Mouse (Mus musculus): Measurements from ENCODE around the gene Kcnj6.
A peak's percentile ranks its signal among the peaks of the same experiment; 100 is the strongest.

The Kcnj6 gene

GRCm38 (mm10) chr16:94997340-94997849, at the start of gene Kcnj6:
Gene Kcnj6, minus strand, starts transcription at chr16:94997701.
- peak; percentile 68 for ATAC-seq (ENCODE audit: low TSS enrichment)

- no peak for ATAC-seq (ENCODE audit: low TSS enrichment)
Observed at GRCm38 (mm10) chr16:95009937-95010336, 12.4 kb upstream of the Kcnj6 start.

GRCm38 (mm10) chr16:95004599-95004998, 7.1 kb upstream of the Kcnj6 start:
- ATAC-seq (ENCODE audit: low TSS enrichment), result no peak

DNA sequence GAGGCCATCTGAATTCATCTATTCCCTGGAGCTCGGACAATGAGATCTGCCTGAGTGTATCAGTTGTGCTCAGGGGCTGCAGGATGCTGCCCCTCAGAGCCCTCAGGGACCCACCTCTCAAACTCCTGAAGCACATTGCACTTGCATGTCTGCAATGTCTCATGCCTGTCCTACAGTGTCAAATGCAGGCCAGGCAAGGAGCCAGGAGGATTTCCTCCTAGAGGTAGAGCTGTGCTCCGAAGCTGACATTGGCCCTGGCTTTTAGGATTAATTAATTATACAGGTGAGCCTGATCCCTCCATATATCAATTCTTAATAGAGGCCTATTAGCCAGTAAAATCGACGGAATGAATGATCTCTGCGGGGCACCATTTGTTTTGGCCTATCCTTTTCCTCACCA, 2.0 kb upstream of the Kcnj6 start:
- no peak for ATAC-seq (ENCODE audit: low TSS enrichment)

- ATAC-seq (ENCODE audit: low TSS enrichment), result no peak
Observed at GRCm38 (mm10) chr16:94999019-94999418, 1.5 kb upstream of the Kcnj6 start.

DNA sequence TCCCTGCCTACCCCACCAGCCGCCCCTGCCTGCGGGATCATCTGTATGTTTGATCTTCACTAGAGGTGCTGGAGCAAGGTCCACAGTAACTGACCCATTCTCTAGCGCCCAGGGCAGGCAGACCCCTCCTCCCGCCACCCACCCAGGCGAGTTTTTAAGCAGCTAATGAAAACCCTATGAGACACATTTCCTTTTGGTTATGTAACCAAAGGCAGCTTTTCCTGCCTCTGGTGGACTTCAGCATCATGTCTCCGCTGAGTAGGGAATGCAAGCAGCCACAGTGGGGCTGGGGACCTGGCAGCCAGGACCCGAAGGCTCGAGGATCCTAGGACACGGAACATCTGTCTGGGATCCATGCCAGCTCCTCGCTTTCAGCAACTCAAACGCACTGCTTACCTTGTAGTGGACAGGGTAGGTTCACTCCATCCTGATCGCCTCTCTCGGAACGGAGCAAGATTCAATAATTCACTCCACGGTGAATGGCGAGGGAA, 665 bp downstream of the Kcnj6 start:
- peak; percentile 13 for ATAC-seq (ENCODE audit: low TSS enrichment)

GRCm38 (mm10) chr16:94995542-94996131, 1.9 kb downstream of the Kcnj6 start:
- peak; percentile 17; the same call in 1 of the 2 replicates for ATAC-seq (ENCODE audit: low TSS enrichment)

GRCm38 (mm10) chr16:94994924-94995323, 2.6 kb downstream of the Kcnj6 start:
- ATAC-seq (ENCODE audit: low TSS enrichment), result no peak

GRCm38 (mm10) chr16:94994148-94994547, 3.4 kb downstream of the Kcnj6 start:
- ATAC-seq (ENCODE audit: low TSS enrichment), result no peak

DNA sequence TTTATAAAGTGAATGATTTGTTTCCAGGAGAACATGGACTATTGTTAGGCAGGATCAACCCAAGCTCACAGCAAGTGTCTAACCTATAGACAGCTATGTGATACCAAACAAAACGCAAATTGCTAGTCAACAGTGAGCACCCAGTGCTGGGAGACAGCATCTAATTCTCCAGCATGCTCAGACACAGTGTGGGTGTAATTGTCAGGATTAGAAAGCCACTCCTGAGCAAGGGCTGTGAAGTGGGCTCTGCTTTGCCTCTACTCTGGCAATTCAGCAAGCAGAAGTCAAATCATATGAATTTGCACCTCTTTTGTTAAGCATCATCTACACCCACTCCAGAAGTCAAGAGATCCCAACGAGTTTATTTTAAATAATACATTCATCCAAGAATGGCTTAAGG, 7.4 kb downstream of the Kcnj6 start:
- ATAC-seq (ENCODE audit: low TSS enrichment), result peak; percentile 56; the same call in 1 of the 2 replicates

DNA sequence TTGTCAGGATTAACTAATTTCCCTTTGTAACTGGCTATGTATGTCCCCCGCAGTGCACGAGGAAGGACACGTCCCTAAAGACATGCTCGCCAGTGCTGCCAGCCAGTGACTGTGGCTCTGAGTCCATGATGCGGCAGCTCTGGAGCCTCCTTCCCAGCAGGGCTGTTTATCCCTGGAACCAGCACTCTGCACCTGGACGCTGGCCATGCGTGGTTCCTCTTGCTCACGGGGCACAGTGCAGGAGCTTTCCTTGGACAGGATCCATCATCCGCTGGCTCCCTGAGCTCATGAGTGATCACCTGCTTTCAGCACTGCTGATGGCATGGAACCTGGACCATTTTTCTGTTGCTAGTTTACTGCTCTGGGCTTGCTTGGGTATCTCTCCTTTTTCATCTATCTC, 10.8 kb downstream of the Kcnj6 start:
- peak; percentile 51 for ATAC-seq (ENCODE audit: low TSS enrichment)

GRCm38 (mm10) chr16:94984263-94984662, 13.2 kb downstream of the Kcnj6 start:
- ATAC-seq (ENCODE audit: low TSS enrichment), result peak; percentile 68

DNA sequence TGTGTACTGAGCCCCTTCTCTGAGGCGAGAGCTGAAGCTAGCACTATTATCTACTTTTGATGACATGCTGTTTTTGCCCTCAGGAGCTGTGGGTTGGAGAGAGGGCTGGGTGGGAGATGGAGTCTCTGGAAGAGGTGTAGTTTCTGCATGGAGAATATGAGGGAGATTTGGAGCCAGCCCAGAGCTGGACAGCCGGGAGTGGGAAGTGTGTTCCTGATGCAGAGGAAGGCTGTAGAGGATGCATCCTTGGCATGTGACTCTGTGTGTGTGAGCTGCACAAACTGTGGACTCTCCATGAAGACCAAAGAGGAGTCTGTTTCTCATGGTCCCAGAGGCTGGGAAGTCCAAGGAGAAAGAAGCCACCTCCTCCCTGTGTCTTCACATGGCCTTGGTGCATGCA, 17.1 kb downstream of the Kcnj6 start:
- ATAC-seq (ENCODE audit: low TSS enrichment), result peak; percentile 68

- ATAC-seq (ENCODE audit: low TSS enrichment), result no peak
Observed at GRCm38 (mm10) chr16:94979499-94979898, 18.0 kb downstream of the Kcnj6 start.

DNA sequence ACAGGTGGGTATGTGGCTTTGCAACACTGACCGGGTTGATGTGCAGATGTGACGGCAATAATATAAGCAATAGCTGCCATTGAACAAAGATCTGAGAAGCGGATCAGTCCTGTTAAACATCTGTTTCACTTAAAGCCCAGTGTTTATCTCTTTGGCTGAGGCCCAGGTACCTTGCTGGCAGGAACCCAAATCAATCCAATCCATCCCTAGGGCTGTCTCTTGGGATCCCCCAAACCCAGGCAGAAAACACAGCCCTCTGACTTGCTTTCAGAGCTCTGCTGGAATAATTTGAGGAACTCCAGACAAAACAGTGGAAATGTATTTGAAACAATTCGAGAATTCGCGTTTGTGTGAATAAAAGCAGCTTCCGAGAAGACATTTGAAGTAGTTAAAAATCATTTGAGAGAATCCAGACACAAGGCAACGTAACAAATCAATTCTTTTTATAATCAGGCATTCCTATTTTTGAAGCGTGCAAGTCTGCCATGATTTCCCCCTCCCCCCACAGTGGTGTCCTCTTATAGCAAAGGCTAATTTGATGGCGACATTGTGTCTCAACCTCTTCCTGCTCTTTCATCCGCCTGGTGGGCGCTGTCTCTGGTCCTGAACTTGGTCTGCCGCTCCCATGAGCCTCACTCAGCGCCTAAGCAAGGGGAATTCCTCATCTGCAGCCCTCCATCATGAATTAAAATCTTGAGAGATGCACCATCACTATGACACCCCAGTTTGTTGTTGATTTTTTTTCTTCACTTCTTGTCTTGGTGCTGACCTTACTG, 25.2 kb downstream of the Kcnj6 start:
- ATAC-seq (ENCODE audit: low TSS enrichment), result no peak

DNA sequence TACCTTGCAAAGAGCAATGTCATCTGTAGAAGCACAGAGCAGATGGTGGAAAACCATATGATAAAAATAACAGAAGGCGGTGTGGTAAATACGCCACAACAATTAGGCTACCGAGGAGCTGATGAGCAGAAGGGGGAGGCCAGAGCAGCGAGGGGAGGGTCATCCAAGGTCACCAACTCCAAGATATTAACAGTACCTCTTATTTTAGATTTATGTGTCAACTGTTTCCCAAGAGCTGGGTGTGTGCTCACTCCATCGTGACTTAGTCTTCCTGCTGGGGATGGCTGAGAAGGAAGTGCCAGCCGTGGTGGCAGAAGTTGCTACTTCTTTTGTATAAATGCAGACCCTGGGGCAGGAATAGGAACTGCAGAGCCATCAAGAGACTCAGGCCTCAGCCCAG, 28.6 kb downstream of the Kcnj6 start:
- peak; percentile 44; the same call in 1 of the 2 replicates for ATAC-seq (ENCODE audit: low TSS enrichment)

DNA sequence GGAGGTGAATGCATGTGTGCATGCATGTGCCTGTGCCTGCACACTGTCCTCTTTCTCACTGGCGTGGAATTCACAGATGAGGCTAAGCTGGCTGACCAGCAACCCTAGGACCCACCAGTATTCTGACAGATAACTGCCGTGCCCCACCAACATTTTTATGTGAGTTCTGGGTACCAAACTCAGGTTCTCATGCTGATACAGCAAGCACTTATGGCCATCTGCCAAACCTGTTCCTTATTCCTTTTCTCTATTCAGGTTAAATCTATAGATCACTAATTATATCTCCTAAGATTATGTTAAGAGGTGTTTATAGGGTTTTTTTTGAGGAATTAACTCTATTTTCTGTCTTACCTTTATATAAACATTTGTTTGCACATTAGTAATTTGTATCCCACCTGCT, 29.0 kb downstream of the Kcnj6 start:
- no peak for ATAC-seq (ENCODE audit: low TSS enrichment)

DNA sequence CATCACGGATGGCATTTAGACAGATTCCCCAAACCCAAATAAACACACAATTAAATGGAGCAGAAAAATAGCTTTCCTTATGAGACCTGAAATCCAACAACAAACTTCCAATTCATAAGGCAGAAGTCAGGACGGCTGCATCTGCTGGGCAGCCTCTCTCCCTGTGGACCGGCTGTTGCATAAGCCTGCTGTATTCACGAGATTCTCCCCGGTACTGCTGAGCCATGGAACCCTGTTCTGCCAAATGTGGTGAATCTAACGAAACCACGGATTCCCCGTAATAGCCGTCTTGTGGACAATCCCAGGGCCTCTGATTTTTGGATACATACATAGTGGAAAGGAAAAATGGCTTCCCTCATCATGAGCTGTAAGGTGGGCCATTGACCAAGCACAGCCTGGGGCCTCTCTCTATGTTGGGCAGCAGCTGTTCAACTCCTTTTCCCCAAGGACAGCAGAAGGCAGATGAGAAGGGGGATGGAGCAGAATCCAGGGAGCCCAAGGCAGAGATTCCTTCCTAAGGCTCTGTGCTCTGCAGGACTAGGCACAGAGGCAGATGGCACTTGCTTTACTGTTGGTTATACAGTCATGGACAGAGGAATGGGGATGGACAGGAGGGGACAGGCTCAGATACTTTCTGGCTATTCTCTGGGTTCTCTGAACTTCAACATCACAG, 40.2 kb downstream of the Kcnj6 start:
- peak; percentile 90 for ATAC-seq (ENCODE audit: low TSS enrichment)

GRCm38 (mm10) chr16:94956410-94956809, 41.1 kb downstream of the Kcnj6 start:
- no peak for ATAC-seq (ENCODE audit: low TSS enrichment)

DNA sequence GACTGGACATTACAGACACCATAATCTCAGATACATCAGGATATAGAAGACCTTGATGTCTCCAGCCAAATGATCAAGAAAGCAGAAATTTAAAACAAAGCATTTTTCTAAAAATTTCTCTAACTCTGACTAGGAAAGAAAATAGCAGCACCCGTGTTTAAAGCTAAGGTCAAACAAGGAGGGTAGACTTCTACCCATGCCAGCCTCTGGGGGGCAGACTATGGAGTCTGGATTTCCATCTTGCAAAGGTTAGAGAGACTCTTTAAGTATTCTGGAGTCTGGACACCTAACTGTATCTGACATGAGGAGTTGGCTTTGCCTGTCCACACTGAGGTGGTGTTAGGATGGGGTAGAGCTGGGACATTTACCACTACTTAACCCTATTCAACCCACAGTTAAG, 44.2 kb downstream of the Kcnj6 start:
- ATAC-seq (ENCODE audit: low TSS enrichment), result no peak

- no peak for ATAC-seq (ENCODE audit: low TSS enrichment)
Observed at GRCm38 (mm10) chr16:94949172-94949571, 48.3 kb downstream of the Kcnj6 start.

- no peak for ATAC-seq (ENCODE audit: low TSS enrichment)
Observed at GRCm38 (mm10) chr16:94946848-94947247, 50.7 kb downstream of the Kcnj6 start.

Measured in frontal cortex, adult (tissue).